Mouse (Mus musculus): ENCODE measurements around the gene Adamts12. TPM values are rescaled to one million over a fixed set of nuclear protein-coding genes. Genes with fewer than 3 reads are reported as not detected.
A peak's percentile ranks its signal among the peaks of the same experiment; 100 is the strongest.

The Adamts12 gene
- total RNA-seq, 2 experiments from 2014 or later, result 3.4 to 5.0 TPM

DNA sequence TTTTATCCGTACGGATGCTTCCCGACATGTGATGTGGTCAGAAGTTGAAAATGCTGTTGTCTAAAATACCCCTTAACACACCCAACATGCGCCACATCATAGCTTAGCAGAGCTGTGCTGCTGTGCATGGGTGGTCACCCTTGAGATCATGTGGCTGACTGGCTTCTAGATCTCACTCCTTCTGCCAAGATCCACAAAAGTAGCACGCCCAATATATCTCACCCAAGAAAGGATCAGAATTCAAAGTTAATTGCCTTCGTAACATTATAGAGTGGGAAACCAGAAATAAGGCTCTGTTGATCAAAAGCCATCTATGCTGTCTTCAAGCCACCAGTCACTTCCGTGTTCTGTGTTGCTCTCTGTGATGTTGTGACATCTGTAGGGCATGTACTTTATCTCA is 3.3 kb downstream of the Adamts12 start:
- intact Hi-C loops (cut with DNase I), result loop anchor here (5.0 kb wide), 1 partner anchor 44 kb away; no protein-coding TSS in a partner anchor
- DNase-seq, result no peak

DNA sequence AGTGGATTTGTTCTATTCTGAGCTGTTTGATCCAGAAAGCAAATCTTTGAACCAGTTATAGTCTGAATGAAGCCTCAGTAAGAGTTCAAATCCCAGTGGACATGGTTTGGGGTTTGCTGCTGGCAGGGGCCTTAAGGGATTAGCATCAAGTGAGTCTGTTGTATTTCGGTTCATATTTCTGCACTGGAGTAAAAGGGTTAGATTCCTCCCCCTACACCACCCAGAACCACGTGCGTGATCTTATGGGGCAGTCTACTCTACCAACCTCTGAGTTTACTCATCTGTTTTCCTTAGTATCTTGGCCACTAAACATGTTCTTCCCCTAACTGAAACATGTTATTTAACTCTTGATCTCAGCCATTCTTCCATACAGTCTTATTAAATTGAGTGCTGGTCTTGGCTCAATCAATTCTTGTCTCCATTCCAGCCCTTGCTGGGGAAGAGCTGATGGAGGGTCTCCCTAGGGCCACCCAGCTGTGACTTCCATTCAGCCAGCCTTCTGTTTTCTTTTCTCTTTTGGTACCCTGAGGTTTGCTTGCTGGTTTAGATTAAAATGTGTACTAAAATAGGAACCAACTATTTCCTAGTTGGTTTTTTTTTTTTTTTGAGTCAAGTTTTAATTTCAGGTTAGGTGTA is 11.3 kb downstream of the Adamts12 start:
- intact Hi-C loops (cut with DNase I), result no loop called here
- no peak for DNase-seq

DNA sequence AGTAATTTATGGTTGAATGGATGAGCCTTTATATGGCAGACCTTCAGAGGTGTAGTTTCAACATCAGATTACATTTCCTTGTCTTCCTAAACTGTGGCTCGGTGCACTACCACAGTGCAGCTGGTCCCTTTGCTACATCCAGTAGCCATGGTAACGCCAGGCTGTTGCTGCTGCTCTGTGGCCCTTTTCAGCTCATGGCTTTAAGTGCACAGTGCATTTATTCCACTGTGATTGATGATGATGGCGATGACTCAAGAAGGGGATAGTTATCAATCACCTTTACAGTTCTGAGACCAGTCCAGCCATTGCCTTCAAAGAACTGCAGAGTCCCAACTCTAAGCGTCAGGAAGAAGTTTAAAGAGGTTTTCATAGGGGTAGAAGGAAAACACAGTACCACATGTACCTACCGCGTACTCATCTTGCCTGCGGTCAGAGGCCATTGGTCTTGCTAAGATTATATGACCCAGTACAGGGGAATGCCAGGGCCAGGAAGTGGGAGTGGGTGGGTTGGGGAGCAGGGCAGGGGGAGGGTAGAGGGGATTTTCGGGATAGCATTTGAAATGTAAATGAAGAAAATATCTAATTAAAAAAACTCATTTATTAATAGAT is 18.5 kb downstream of the Adamts12 start:
- DNase-seq, result no peak
- intact Hi-C loops (cut with DNase I), result no loop called here

DNA sequence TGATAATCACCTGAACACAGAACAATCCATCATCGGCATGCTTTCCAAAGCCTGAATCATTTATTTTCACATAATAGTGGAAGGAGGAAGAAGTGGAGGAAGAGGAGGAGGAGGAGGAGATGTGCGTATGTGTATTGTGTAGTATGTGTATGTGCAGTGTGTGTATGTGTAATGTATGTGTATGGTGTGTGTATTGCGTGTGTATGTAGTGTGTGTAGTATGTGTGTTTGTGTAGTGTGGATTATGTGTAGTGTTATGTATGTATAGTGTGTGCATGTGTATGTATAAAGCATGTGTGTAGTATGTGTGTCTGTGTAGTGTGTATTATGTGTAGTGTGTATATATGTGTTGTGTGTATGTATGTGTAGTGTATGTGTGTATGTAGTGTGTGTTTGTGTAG is 19.1 kb downstream of the Adamts12 start:
- no peak for DNase-seq

DNA sequence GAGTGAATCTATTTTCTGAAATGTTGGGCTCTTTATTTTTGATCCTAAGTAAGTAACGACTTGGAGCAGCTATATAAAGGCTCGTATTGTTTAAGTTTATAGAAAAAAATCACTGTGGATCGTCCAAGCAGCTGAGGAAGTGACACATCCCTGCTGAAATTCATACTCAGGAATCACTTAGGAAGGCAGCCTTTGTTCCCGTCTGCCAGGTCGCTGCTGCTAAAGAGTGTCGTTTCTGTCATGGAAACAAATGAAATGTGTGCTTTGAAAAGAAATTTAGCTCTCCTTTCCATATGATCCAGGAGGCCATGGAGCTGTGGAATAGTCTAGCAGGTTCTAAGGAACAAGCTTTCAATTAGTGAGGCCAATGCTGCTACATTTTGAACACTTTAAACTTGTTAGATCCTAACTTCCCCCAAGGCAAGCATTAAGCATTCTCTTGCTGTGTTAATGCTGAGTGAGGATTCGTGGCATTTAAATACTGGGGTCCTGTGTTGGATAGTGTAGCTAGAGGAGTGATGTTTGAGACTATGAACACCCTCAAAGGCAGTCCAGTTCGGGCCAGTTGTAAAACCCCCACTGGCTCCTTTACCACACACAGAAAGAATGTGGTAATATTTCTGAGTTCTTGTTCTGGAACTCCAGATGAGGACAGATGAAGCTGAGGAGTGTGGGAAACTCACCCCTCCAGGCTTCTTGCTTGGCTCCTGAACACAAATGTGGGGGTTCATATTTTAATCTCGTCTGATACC is 19.8 kb downstream of the Adamts12 start:
- intact Hi-C loops (cut with DNase I), result no loop called here
- DNase-seq, result no peak

More for the DNA sequence above, 19.1 kb downstream of the Adamts12 start:
- intact Hi-C loops (cut with DNase I), result no loop called here

DNA sequence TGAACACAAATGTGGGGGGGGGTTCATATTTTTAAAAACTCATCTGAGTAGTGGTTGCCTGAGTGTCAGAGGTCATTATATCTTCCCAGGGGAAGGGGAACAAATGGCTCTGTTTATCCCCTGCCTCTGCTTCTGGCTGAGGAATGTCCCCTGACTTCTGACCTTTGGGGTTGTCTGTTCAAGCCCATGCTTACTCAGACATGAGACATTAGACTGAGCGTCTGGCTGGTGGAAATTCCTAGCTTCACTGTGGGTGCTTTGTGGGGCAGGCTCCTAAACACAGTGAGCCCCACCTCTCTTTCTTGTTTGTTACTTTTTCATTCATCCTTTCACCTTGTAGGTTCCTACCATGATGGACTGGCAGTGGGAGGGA is 20.4 kb downstream of the Adamts12 start:
- DNase-seq, result no peak
- intact Hi-C loops (cut with DNase I), result no loop called here

DNA sequence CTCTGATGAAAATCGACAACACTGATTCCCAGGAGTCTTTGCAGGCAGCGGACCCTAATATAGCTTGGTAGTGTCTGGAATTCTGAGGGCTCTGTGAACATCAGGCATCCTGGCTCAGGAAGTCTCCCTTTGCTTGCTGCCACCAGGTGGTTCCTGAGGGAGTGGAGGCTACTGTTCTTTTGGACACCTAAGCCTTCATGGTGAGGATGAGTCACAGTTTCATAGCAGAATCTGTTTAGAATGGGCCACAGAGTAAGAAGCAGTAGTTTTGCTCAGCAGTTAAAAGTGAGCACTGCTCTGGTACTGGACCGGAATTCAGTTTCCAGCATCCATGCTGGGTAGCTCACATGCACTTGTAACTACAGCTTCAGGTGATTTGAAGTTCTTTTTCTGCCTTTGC is 24.9 kb downstream of the Adamts12 start:
- intact Hi-C loops (cut with DNase I), result no loop called here
- DNase-seq, result no peak

DNA sequence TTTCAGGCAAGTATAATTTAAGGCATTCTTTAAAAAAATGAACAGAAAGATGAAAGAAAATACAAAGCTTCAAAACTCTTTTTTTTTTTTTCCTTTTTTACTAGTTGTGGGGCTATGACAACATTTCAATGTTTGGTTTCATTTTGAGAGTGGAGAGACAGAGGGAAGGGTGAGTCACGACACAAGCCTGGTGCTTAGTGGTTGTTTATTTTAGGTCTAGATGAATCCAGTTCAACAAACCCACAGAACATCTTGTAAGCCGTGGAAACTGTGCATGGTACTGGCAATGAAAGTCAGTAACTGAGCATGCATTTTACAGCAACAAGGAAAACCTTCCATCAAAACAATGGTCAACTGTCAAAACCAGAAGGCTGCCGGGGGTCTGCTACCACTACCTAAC is 31.0 kb downstream of the Adamts12 start:
- no peak for DNase-seq

DNA sequence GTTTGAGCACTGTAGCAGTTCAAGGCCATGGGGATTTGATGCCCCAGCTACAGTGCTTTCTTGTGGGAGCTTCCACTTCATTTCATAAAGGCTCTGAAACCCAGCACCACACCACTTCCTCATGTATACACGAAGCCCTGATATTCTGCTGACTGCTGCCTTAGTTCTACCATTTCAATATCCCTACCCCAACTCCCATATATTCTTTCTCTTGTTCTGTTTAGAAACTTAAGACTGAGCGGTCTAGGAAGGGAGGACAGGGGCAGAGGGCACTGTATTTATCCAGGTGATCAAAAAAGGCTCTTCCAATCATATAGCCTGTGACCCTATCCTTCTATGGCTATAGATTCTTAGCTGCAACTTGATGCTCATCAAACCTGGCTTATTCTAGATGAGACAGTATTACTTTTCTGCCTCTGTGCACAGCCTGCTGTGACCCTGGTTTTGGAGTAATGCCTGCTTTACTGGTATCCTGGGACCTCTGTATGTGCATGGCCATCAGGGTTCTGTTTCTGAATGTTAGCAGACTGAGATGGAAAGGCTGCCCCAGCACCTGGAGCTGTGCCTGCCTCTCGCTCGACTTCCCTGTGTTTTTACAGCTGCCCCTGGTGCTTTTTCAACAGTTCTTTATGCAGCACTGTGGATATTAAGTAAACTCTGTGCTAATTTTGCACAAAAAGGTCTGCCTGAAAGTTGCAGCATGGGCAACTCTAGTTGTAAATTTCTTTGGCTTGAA is 33.5 kb downstream of the Adamts12 start:
- DNase-seq, result no peak
- intact Hi-C loops (cut with DNase I), result no loop called here

More for the DNA sequence above, 31.0 kb downstream of the Adamts12 start:
- intact Hi-C loops (cut with DNase I), result no loop called here

DNA sequence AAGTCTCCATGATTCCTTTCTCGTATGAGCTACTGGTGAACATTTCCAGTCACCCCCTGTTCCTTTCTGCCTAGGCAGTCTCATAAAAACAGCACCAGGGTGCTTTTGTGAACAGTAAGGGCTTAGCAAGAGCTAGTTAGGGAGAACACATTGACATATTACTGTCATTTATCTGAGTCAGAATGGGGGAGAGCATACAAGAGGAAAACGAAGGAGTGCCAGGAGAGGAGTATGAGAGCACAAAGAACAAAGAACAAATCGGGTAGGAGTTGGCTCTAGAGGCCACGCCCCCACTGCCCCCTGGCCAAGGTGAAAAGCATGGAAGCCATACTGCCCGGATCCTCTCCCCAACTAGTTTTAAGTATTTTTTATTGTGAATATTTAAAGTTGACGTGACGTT is 34.4 kb downstream of the Adamts12 start:
- DNase-seq, result no peak
- intact Hi-C loops (cut with DNase I), result no loop called here

DNA sequence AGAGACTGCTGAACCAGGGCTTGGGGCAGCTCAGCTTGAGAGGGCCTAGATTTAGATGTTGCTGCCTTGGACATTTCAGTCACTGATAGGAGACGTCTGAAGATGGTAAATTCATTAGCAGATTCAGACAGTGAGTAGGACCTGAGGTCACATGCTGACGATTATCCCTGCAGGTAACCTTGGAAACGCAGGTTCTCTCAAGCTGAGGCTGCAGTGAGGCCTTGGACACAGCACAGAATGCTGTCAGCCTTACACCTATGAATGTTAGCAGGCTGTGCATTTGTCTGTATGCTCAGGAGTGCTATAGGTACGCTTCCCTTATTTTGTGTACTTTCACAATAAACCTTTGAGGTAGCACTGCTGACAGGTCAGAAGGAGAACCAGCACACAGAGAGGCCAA is 36.3 kb downstream of the Adamts12 start:
- intact Hi-C loops (cut with DNase I), result no loop called here

DNA sequence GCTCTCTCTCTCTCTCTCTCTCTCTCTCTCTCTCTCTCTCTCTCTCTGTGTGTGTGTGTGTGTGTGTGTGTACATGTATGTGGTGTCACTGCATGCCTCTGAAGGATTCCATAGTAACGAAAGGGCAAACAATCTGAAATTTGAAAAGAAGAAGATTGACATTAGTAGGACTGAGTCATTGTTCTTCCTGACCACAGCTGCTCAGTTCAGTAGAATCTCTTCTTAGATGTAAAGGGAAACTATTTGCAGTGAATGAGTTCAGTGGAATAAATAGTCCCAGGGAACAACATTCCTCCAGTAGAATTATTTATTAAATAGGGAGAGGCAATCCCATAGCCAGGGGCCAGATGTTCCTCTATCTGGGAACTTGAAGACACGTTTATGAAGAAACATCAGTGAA is 40.5 kb downstream of the Adamts12 start:
- intact Hi-C loops (cut with DNase I), result no loop called here

More for the DNA sequence above, 36.3 kb downstream of the Adamts12 start:
- DNase-seq, result no peak

DNA sequence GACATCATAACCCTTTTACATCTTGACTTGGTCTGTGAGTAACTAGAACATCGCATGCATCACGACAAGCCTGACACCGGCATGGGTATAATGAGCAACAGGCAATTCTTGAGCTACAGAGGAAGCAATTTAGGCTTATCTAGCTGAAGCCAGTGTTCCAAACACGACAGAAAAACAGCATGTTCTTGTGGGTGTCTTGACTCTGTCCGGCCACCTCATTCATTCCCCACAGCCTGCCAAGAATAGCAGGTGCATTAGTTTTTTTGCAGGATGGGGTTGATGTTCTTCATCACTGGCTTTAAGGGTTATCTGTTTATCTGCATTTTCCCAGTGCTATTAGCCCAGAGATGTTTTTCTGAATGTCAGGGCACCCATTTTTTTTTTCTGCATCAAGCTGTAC is 42.8 kb downstream of the Adamts12 start:
- intact Hi-C loops (cut with DNase I), result no loop called here
- DNase-seq, result no peak

More for the DNA sequence above, 40.5 kb downstream of the Adamts12 start:
- DNase-seq, result no peak

DNA sequence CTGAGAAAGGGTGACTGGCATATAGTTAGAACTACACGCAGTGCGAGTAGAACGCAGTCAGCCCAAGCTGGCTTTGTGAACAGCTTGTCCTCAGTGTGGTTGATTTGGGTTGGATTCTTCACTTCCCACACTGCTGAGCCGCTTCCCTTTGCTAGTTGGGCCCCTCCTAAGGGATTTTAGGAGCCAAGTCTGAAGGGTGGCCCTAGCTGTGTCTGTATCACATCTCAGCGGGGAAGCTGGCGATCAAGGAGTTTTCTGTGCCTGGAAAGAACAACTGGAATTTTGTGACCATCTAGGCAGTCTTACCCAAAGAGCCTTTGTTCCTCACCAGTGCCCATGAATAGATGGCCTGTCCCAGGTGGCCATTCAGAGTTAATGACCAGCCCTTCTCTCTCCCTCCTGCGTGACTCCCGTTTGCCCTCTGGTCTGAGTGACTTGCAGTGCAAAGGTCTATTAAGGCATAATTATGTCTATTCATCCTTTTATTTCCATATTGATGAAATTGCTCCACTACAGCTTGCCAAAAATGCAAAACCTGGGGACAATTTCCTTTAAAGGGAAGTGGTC is 50.1 kb downstream of the Adamts12 start:
- intact Hi-C loops (cut with DNase I), result loop anchor here (5.0 kb wide), 1 partner anchor 47 kb away; no protein-coding TSS in a partner anchor

DNA sequence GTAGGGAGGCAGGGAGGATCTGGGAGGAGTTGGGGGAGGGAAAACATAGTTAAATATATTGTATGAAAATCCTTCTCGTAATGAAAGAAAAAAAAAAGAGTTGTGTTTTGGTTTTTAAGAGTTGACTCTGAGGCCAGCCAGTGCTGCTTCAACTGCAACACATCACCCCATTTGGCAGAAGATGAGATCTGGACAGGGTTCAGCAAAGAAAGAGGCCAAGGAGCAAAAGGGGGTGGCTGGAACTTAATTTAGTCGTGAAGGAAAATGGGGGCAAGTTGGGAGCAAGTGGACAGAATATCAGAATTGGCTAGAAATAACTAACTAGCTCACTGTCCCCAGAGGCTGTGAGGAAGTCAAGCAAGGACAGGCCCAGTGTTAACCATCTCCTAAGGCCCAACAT is 51.7 kb downstream of the Adamts12 start:
- intact Hi-C loops (cut with DNase I), result no loop called here
- DNase-seq, result peak; percentile 63 to 74

More for the DNA sequence above, 50.1 kb downstream of the Adamts12 start:
- DNase-seq, result peak; percentile 12 to 26

DNA sequence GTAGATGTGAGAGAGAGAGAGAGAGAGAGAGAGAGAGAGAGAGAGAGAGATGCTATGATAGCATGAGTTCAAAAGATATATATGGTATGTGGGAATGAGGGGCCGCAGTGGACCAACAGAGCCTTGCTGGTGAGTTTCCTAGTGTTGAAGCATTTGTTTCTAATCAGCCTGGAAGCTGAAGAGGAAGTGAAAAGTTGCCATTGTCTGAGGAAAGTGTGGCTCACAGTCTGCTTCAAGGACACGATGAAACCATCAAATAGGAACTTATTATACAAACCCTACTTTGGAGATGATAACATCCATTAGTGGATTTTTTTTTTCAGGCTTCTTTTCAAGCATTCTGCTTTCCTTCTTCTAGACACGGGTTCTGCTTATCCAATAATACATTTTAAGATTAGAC is 52.3 kb downstream of the Adamts12 start:
- DNase-seq, result peak in 1 of 2 experiments; percentile 14
- intact Hi-C loops (cut with DNase I), result no loop called here

DNA sequence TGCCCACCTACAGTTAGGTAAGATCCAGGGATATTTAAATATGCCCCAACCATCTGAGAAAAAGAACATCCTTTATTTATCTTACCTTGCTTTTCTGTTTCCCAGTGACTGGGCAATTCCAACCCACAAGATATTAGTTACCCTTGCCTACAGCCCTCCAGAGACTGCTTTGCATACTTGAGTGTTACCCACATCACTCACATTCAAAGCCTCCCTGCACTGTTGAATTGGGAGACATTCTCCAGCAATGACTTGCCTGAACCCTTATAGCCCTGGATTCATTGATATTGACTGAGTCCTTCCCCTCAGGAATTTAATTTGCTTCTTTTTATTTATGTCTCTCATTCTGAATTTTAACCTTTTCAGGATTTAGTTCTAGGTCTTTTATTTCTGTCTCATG is 53.8 kb downstream of the Adamts12 start:
- DNase-seq, result no peak
- intact Hi-C loops (cut with DNase I), result no loop called here

DNA sequence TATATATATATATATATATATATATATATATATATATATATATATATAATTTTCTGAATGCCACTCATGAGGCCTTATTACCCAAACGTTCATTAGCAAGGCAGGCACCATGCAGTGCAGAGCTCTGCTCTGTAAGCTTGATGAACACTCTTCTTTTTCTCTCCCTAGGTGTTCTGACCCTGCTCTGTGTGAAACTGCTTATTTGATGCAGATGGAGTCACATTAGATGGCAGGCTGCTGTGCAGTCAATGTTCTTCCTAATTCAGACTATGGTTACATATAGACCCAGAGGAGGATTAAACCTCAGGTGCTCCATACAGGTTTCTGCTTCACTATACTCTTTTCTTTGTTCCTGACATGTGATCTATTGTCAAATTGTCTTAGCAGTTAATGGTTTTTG is 57.1 kb downstream of the Adamts12 start:
- no peak for DNase-seq
- intact Hi-C loops (cut with DNase I), result loop anchor here (2.0 kb wide), 1 partner anchor 59 kb away; no protein-coding TSS in a partner anchor

DNA sequence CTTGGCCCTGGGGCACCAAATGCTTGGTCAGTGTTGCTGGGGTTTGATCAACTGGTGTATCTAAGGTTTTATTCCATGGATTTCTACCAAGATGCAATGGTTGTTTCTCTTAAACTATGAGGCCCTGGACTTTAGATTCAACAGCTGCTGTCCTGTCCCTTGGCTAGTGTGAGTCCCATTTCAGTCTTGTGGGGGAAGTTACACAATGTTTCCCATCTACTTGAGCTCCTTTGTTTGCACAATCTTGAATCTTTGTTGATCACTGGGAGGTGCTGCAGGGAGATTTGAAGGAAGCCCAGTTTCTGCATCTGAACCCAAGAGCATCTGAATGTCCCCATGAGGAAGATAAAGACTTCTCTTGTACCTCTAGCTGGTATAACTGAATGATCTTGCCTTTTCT is 60.8 kb downstream of the Adamts12 start:
- no peak for DNase-seq
- intact Hi-C loops (cut with DNase I), result no loop called here

DNA sequence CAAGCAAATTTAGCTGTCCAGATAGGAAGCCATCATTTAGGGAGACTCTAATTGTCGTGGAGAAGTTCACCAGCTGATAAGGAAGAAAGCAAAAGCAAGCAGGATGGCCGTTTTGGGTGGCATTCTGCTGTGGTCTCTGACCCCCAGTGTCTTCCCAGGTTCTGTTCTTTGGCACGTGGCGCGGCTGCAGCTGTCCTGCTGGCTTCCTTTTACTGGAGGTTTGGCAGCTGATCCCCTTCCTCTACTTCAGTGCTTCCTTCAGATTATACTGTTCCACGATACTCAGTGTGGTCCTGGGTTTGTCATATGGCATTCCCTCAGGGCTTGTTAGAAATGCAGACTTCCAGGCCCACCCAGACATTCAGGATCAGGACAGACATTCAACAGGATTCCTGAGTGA is 63.9 kb downstream of the Adamts12 start:
- peak; percentile 21 to 36 for DNase-seq
- intact Hi-C loops (cut with DNase I), result no loop called here

Measured in heart, postnatal 36 days (tissue).